Mouse (Mus musculus) megakaryocyte progenitor cell, adult 5-6 weeks (primary cell): ENCODE measurements around the gene Zfp42. TPM values are rescaled to one million over a fixed set of nuclear protein-coding genes. Genes with fewer than 3 reads are reported as not detected.

Experiments used
- ATAC-seq: replicated peaks from 2 replicates; pipeline ENCODE4 v1.8.0; 2016; ENCODE audit warnings: mild to moderate bottlenecking, moderate TSS enrichment, inconsistent platforms; ENCODE audit not compliant: poor library complexity
- total RNA-seq, 2 experiments: library from RNA; stranded (forward) in 1 of 2; stranded (reverse) in 1 of 2; fragments of 157-497, 149-512 nt in 1 of 2; fragments of 200-1000 nt in 1 of 2; gene quantifications; 2 replicates each; pipeline versions ENCODE4 v1.2.3 to v1.2.4; 2015 to 2017

Gene Zfp42
- total RNA-seq, 2 experiments from 2014 or later, result not detected

GRCm38 (mm10) chr8:43255695-43256094, 51.1 kb downstream of the Zfp42 start:
- no peak for ATAC-seq

- no peak for ATAC-seq
Measured at GRCm38 (mm10) chr8:43251653-43252052, 55.1 kb downstream of the Zfp42 start.

- ATAC-seq, result no peak
Measured at GRCm38 (mm10) chr8:43248707-43249106, 58.1 kb downstream of the Zfp42 start.

Other genes with a start within 250 kb of the Zfp42 start
- not detected in 2 replicates for gene Triml1, start 165.5 kb downstream of the Zfp42 start, total RNA-seq (2015)
- gene Triml1, start 165.5 kb downstream of the Zfp42 start, total RNA-seq (2017), result not detected in 2 replicates
- gene Triml2, start 126.4 kb downstream of the Zfp42 start, total RNA-seq (2015), result not detected in 2 replicates
- not detected in 2 replicates for gene Triml2, start 126.4 kb downstream of the Zfp42 start, total RNA-seq (2017)
- gene Adam26b, start 221.1 kb upstream of the Zfp42 start, total RNA-seq (2015), result not detected in 2 replicates
- not detected in 2 replicates for gene Adam26b, start 221.1 kb upstream of the Zfp42 start, total RNA-seq (2017)